Mouse (Mus musculus) layer of hippocampus, adult 18-20 months (tissue): ENCODE measurements around the gene Gm6588. TPM values are rescaled to one million over a fixed set of nuclear protein-coding genes. Genes with fewer than 3 reads are reported as not detected.
"Not testable (repeated sequence)": the region's sequence is repeated elsewhere in the genome, so short reads cannot be mapped to it uniquely, and the experiment has no call there.

Source experiments
- DNase-seq, 2 experiments: peaks; one replicate each; pipeline ENCODE4 v3.0.0; 2022; ENCODE audit warnings: low spot score in 2 of 2
- long read RNA-seq: library from polyadenylated mRNA; stranded (forward); transcript quantifications from one replicate; pipeline ENCODE4 v2.0.0, GENCODE M21; 2021
- total RNA-seq, 2 experiments: library from RNA; stranded (reverse); gene quantifications; 2 replicates each; pipeline ENCODE4 v1.2.3; 2021

Gene Gm6588
- total RNA-seq: not detected
- long read RNA-seq: 0 reads

DNA sequence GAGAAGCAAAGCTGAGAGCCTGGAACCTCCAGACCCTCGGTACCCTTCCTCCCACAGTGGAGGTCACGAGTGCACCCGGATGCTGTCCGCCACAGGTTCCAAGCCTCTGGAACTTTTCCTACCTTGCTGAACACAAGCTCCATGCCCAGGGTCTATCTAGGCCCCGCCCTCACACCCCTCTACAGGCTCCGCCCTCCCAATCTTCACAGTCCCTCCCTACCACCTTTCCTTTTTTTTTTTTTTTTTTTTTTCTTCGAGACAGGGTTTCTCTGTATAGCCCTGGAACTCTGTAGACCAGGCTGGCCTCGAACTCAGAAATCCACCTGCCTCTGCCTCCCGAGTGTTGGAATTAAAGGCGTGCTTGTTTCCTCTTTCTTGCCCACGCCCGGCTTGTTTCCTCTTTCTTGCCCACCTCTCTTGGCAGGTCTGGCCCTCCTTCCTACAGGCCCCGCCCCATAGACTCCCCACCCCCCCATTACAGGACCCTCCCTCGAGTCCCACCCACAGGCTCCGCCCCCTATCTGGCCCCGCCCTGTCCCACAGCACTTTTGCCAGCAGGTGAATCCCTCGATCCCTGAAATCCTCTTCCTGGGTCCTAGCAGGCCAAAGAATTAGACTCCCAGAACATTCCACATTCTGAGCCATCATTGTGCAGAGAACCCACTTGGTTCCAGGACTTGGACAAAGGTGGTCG is at the start of gene Gm6588:
TSS of gene Gm6588 (plus strand) at position 680 of the 694 bp plus-strand sequence.
- no peak for DNase-seq

DNA sequence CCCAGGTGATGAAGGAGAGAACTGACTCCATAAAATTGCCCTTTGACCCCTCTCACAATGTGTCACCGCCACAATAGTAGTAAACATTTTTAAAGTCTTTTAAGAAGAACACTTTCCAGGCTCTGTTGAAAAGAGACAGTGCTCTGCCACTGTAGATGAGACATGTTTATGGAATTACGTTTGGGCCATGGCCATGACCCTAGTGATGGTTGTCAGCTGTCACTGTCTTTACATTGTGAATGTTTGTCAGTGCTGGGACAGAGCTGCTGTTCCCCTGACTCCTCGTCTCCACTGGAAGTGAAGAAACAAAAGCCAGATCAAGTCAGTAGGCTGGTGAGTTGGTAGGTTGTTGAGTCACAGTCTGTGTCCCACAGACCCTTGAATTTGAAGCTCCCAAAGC is 46.8 kb upstream of the Gm6588 start:
- DNase-seq: no peak

DNA sequence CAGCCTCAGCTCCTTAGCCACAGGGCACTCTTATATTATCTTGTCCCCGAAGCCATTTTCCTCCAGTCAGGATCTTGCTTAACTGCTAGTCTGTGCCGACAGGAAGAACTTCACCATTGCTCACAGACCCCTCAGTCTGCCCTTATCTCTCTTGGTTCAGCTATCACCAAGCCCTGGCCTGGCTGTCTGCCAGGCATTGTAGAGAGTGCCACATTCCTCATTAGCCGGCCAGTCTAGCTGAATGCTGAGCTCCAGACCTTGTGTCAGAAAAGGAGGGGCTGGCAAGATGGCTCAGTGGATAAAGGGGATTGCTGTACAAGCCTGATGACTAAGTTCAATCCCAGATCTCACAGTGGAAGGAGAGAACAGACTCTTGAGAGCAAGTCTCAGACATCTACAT is 43.2 kb upstream of the Gm6588 start:
- DNase-seq: no peak

DNA sequence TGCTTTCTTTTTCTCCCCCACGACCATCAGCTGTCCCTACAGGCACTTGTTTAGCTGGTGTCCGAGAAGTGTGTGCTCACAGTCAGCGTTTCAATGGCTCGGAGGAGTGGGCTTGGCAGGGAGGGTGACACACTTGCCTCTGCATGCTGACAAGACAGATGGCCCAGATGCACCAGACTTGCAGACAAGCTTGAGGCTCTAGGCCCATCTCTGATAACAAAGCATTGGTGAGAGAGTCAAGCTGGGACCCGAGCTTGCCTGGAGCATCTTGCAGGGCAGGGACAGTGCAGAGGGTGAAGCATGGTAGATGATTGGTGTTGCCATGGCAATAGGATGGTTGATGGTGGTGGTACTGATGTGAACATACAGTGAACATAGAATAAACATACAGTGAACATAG is 40.0 kb upstream of the Gm6588 start:
- no peak for DNase-seq

DNA sequence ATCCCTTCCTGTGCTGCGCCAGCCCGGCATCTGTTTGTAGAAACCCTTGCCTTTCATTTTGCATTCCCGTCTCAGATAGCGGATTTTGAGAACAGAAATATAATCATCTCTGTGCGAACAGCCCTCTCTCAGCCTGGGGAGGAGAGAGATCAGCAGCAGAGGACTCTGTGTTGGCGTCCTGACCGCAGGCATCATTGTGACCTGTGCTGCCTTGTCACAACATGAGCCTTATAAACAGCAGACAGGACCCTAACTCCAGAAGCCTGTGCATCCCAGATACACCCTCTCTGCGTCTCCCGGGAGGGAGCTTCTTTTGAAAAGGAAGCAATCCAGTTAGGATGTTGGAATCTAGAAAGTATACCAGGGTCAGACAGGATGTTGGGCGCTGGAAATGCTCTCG is 38.2 kb upstream of the Gm6588 start:
- no peak for DNase-seq

DNA sequence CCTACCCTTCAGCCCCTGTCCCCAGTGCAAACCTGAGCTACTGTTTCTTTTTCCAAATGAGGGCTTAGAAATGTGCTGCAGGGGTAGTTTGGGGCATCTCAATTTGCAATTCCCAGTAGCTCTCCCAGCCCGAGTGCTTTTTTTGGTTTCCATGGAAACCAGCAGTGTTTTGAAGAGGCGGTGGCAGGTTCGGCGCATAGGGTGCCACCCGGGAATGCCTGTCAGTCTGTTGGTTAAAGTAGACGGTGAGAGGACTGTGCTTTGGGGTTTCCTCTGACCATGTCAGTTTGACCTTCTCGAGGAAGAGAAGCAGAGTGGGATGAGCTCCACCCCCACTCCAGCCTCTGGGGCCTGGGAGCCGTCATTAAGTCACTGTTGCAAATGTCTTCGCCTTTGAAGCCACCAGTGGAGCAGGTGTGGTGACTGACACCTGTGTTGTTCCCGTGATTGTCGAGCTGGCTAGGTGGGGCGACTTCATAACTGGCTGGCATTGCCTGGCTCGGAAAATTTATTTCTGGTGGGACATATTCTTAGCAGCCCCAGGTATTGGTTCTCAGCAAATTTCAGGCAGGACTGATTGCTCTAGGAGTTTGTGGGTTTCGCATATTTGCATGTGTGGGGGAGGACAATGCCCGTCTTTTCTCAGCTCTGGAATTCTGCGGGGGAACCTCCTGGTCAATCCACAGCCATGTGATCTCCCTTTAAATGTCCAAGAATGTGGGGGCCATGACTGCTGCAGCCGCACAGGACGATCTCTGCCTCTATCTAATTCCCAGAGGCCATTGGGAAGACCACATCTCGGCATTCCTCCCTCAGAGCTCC is 37.5 kb upstream of the Gm6588 start:
- peak; percentile 70 to 80 for DNase-seq

DNA sequence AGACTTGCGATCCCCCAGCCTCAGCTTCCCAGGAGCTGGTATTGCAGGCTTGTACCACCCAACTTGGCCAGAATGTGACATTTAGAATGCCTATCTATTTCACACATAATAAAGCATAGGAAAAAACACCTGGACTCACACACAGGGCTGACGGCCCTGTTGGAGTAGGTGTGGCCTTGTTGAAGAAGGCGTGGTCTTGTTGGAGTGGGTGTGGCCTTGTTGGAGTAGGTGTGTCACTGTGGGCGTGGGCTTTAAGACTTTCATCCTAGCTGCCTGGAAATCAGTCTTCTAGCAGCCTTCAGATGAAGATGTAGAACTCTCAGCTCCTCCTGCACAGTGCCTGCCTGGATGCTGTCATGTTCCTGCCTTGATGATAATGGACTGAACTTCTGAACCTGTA is 36.4 kb upstream of the Gm6588 start:
- not testable (repeated sequence) for DNase-seq

DNA sequence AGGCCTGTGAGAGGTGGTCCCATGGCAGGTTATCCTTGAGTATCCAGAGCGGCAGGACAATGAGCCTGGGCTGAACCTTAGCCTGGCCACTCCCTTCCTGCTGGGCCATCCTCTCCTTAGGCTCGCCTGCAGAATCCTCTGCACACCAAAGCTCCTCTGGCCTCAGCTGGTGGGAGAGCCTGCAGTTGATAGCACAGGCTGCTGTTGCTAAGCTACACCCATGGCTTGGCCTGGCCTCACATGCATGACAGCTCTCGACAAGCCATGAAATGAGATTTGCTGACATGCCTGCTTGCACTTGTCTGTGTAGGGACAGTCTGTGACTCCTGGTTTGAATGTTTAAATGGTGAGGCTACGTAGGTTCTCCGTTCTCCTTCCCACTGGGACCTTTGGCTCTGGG is 32.6 kb upstream of the Gm6588 start:
- DNase-seq: no peak

DNA sequence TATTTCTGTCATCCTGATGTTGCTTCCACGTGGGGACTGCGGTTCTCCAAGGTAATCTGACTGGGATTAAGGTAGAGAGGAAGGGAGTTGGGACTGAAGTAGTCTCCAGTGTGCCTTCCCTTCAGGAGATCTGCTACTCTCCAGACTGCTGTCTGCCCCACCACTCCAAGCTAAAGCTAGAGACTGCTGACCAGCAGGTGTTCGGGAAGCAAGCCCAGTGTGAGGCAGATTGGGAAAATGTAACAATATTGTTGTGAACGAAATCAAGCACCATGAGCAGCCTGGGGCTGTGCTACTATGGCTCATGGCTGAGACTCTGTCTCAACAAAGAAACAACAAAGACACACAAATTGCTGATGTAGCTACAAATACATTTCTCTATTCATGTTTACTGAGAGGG is 31.2 kb upstream of the Gm6588 start:
- no peak for DNase-seq

DNA sequence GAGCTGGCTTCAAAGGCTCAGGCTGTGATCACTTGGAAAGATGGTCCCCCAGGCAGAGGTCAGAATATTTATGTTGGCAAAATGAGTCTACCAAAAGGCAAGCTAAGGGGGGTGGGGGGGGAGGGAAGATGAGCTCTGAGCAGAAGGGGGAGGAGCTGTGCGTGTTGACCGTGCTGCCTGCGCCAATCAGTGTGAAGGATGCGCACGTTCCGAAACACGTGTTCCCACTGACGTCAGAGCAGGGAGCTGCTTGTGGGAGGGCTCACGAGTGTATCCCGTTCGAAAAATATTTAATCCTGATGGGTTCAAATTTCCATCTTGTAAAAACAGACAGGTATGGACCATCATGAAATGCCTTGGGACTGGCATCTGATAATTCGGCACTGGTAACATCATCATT is 29.7 kb upstream of the Gm6588 start:
- no peak for DNase-seq

DNA sequence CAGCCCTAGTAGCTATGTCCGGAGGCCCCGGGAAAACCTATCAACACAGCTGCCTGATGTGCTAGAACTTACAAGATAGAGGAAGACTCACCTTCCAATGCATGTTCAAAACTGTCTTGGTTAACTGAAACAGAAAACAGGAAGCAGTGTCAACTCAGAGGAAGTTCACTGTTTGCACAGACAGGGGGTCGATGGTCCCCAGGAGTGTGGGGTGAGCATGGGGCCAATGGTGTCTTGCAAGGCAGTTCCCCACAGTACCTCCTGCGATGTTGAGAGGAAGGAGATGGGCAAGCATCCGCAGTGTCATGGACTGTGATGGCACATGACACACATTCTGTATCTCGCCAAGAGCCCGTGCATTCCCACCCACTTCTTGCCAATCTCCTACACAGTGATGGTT is 22.6 kb upstream of the Gm6588 start:
- no peak for DNase-seq

DNA sequence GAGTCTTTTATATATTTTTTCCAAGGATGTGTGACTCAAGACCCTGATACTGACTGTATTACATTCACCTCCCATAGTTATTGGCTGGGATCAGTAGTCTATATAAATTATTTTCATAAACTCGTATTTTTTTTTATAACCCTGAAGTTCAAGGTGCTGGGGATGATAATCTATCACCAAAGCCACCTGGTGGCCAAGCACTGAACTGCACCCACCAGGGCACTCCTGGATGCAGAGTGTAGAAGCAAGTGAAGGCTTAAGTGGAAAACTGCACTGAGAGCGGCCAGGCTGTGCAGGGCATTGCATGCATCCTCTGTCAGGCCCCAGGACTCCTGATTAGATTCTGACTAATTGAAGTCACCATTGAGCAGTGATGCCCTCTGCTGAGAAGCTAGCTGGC is 21.9 kb upstream of the Gm6588 start:
- peak in 1 of 2 experiments; percentile 84 for DNase-seq

DNA sequence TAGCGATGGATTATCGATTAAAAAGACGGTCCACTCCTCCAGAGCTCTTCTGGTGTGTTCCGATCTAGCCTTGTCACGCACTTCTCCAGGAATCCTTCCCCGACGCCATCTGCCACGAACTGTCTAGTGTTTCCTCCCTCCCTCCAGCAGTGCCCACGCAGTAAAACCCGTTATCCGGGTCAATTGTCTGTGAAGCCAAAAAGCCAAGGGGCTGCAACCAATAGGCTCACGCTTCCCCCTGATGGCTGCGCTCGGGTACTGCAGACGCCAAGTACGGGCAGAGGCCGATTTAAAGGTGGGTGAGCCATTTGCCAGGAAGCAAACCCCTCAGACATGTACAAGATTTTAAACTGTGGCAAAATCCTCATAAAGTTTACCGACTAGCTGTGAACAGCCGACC is 20.3 kb upstream of the Gm6588 start:
- peak; percentile 60 to 76 for DNase-seq

DNA sequence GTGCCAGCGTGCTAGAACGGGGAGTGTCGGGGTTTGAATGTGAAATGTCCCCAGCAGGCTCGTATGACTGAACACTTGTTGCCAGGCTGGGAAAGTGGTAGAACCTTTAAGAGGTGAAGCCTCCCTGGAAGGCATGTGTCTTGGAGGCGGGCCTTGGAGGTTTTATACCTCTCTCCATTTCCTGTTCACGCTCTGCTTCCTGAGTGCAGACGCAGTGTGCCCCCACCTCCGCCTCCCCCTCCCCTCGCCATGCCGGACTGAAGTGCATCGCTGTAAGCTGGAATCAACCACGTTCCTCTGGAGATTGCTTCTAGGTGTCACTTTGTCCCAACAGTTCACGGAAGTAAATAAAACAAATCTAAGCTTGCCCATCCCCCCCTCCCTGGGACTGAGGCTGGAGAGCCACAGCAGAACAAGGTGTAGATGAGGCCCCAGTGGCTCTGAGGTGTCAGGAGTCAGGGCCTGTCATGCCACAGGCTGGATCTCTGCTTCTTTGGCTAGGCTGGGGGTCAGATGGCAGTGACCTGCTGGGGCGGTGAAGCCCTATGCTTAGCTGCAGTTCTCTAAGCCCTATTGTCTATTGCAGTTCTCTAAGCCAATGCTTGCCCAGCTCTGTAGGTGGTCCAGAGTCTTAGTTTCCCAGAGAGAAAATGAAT is 18.0 kb upstream of the Gm6588 start:
- DNase-seq: no peak

DNA sequence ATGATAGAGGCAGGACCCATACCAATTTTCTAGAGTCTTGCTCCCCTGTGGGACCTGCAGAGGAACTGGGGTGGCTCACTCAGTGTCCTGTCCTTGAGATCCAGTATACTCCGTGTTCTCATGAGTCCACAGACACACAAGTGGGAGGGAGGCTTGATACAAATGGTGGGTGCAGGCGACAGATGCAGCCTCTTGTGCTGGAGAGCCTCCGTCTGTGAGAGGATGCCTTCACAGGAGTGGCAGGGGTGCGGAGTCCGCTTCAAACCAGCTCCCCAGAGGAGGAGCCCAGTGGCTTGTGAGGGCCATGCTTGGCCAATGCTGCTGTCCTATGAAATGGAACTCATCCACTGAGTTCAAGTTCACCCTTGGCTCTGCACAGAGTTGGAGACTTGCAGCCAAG is 17.2 kb upstream of the Gm6588 start:
- peak in 1 of 2 experiments; percentile 79 for DNase-seq

DNA sequence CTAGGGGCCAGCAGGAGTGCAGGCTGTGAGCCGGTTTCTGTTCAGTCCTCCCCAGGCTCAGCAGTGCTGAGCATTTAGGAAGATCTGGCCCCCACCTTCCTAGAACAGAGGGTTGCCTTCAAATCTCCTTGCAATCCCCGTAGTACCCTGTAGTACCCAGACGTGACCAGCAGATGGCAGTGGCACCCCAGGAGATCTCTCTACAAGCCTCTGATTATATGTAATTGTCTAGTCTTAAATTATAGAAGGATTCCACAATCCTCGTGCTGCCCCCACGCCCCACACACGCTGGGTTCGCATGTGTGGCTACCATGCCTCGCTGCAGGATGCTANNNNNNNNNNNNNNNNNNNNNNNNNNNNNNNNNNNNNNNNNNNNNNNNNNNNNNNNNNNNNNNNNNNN is 16.2 kb upstream of the Gm6588 start:
- peak; percentile 77 to 94 for DNase-seq

DNA sequence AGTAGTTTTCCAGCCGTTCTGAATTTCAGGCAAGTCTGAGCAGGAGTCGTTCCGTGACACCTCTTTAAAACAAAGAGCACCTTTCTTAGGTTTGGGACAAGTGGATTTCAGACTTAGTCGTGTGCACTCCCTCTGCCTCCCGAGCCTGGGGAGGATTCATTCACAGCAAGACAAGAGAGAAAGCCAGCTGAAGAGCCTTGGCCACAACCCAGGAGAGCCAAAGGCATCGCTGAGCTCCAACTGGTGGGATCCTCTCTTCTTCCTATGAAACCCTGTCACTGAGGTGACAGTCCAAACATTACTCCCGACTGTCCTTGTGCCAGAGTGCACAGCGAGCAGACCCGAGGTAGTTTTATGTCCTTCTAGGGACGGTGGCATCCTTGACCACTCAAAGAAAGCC is 10.7 kb upstream of the Gm6588 start:
- no peak for DNase-seq

DNA sequence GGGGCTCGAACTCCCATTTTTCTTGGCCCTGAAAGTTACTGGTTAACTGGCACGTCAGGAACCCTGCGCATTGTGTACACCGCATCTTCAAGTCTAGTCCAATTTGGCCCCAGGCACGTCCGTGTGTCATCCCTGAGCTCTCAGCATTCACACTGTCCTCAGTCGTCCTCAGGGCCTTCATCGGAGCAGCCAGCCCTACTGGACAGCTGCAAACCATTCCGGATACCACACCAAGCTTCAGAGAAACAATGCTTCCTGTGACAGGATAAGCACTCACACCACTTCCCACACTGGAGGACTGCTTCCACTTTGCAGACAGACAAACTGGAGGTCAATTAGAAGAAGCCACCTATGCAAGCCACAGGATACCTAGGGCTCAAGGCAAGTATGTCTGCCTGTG is 3.9 kb downstream of the Gm6588 start:
- DNase-seq: no peak

DNA sequence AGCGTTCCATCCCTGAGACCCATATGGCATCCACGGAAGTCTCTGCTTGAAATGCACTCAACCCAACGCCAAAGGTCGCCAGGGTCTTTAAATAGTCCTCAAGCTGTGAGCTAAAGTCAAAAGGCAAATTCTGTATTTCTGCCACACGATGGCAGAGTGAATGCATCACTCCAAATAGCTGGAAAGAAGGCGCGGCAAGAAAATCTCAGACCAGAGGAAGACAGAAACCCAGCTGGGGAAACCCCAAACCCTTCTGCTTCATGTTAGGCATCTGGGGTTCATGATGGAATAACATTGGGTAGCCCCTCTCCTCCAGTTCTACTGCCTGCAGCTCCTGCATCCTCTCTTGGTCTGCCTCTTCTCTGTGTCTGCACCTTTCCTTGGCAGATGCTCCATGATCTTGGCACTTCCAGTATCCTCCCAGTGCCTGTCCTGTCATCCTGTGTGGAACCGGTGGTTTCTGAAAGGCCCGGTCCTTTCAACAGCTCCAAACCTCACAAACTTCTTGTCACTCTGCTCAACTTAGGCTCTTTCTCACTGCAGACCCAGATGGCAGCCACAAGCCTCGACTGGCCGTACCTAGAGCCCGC is 5.8 kb downstream of the Gm6588 start:
- DNase-seq: peak in 1 of 2 experiments; percentile 55

DNA sequence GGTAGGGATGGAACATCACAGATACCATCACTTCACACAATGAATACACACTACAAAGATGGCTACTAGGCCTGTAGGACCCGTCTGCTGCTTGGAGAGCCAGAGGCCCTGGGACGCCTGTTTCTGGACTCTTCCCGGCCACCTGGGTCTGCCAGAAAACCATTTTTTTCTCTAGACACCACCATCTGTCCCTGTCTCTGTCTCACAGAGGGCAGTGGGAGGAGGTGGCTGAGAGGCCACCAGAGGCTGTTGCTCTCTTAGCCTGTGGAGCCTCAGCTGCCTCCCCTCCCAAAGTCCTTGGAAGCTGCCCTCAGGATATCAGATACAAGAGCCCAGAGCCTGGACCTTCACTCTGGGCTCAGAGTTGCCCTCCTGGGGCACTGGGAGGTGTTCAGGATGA is 10.7 kb downstream of the Gm6588 start:
- no peak for DNase-seq

DNA sequence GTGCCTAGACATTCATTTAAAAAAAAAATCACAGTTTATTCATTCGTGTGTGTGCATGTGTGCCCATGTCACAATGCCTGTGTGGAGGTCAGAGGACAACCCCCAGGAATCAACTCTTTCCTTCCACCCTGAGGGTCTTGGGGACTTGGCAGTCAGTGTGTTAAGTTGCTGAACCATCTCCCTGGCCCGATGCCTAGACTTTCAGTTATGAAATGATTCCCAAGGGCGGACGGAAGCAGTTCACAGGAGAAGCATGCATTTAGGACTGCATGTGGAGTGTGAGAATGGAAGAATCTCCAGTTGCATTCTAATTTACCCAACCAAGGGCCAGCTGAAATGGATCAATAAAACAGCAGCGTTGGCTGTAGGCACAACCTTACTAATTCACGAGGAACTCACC is 17.1 kb downstream of the Gm6588 start:
- no peak for DNase-seq
